Mouse (Mus musculus): Measurements from ENCODE around the gene Hapln1.

GRCm38 (mm10) chr13:89597354-89597753 lies 57.8 kb downstream of the Hapln1 start:
- no peak for TF ChIP-seq CTCF (IDR thresholded peaks at IDR 0.05; ENCODE audit: extremely low read depth, insufficient read depth, low read length)
- TF ChIP-seq POLR2A (IDR thresholded peaks at IDR 0.05; ENCODE audit: extremely low read depth, insufficient read depth, low read length) = no peak
